Mouse (Mus musculus): ENCODE measurements around the gene Slc28a3. TPM values are rescaled to one million over a fixed set of nuclear protein-coding genes. Genes with fewer than 3 reads are reported as not detected.

The Slc28a3 gene
- not detected in 2 replicates for polyA plus RNA-seq (2012; rRNA removed)

DNA sequence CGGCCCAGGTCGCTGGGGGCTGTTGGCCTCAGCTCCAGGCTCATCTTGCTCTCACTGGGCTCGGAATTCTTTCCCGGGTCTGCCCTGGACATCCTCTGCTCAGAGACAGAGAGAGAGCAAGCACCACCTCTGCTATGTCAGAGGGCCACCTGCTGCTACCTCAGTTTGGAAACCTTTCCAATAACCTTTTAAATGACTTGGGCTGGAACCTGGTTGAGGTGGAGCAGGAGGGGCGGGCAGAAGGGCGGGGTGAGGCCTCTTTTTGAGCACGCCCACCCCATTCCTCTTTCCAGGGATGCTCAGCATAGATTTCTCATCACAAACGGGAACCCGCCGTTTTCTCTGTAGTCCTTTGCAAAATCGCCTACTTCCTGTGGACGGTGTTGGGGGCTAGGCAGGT, at the start of gene Slc28a3:
Slc28a3 (minus strand) TSS at position 162 of the 400 bp plus-strand sequence.
- Histone ChIP-seq H3K36me3 (ENCODE audit: control insufficient read depth, insufficient read depth, low read length) (no peaks in the 10 kb centered on the region), H3K27ac (ENCODE audit: insufficient read depth, low read depth, low read length) (no peak within 1 kb of the TSS), H3K4me1 (ENCODE audit: control insufficient read depth, insufficient read depth, low read length) (no peaks in the 10 kb centered on the region), H3K27me3 (replicated peaks; ENCODE audit: control insufficient read depth, insufficient read depth, low read length) (no peaks in the 10 kb centered on the region), H3K4me3 (ENCODE audit: insufficient read depth, low read depth, low read length) (no peak within 1 kb of the TSS)
- no peak for TF ChIP-seq POLR2A (IDR thresholded peaks at IDR 0.05; ENCODE audit: low read depth, low read length)
- no peak for TF ChIP-seq CTCF (conservative IDR thresholded peaks at IDR 0.05; ENCODE audit: insufficient read depth, insufficient read length, low read depth, low read length)
- DNase-seq = no peak
- WGBS = 11% methylated on average over 12 of the region's 12 CpGs

DNA sequence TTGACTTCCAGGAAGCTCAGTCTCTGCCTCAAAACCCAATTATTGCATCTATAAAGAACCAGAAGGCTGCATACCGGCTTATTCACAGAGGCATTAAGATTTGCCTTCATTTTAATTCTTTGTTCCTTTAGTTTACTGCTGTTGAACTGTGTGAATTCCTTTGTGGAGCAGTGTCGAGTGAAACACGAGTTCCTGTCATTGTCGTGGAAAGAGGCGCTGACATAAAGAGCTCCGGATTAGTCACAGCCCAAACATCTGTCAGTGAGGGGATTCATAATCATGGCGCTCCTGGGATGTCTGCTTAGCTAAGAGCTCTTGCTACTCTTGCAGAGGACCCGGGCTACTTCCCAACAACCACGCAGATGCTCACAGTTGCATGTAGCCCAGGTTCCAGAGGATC, 47.3 kb upstream of the Slc28a3 start:
- DNase-seq = no peak
- Histone ChIP-seq H3K4me3 (ENCODE audit: insufficient read depth, low read depth, low read length) (no peak overlapping the region), H3K4me1 (ENCODE audit: control insufficient read depth, insufficient read depth, low read length) (no peaks in the 10 kb centered on the region), H3K36me3 (ENCODE audit: control insufficient read depth, insufficient read depth, low read length) (no peaks in the 10 kb centered on the region), H3K27ac (ENCODE audit: insufficient read depth, low read depth, low read length) (no peak overlapping the region), H3K27me3 (replicated peaks; ENCODE audit: control insufficient read depth, insufficient read depth, low read length) (no peaks in the 10 kb centered on the region)
- 55% methylated on average over 9 of the region's 9 CpGs for WGBS
- TF ChIP-seq CTCF (conservative IDR thresholded peaks at IDR 0.05; ENCODE audit: insufficient read depth, insufficient read length, low read depth, low read length) (no peak), POLR2A (IDR thresholded peaks at IDR 0.05; ENCODE audit: low read depth, low read length) (no peak)

DNA sequence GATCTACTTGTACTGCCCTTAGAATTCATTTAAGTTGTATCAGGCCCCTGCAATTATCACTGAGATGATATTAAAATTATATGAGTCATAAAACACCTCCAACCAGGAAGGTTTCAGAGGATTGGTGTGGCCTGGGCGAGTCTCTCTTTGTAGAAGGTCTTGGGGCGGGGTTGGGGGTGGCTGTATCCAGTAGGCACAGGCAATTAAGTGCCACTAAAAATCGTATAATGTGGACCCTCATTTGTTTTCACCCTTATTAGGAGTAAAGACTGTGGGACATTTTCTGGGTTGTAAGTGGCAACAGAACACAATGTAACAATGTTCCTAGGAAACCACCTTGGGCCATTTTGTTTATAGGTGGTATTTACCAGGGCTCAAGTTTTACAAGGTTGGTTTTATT, 46.2 kb upstream of the Slc28a3 start:
- no peak for DNase-seq
- Histone ChIP-seq H3K27me3 (replicated peaks; ENCODE audit: control insufficient read depth, insufficient read depth, low read length) (no peaks in the 10 kb centered on the region), H3K4me3 (ENCODE audit: insufficient read depth, low read depth, low read length) (no peak overlapping the region), H3K4me1 (ENCODE audit: control insufficient read depth, insufficient read depth, low read length) (no peaks in the 10 kb centered on the region), H3K36me3 (ENCODE audit: control insufficient read depth, insufficient read depth, low read length) (no peaks in the 10 kb centered on the region), H3K27ac (ENCODE audit: insufficient read depth, low read depth, low read length) (no peak overlapping the region)
- WGBS = 69% methylated on average over 3 of the region's 3 CpGs
- TF ChIP-seq POLR2A (IDR thresholded peaks at IDR 0.05; ENCODE audit: low read depth, low read length) = no peak

DNA sequence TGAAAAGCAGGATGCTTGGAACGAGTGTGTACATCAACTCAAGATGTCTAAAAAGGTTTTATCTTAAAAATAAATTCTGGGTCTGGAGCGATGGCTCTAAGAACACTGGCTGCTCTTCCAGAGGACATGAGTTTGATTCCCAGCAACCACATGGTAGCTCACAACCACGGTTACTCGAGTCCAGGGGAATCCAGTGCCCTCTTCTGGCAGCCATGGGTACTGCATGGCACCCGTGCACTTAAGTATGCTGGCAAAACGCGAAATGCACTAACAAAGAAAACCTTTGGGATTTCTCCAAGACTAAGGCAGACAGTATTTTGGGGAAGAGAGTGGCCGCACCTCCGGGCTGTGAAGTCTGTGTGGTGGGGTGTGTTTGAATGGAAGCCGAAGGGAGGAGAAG, 44.9 kb upstream of the Slc28a3 start:
- Histone ChIP-seq H3K4me1 (ENCODE audit: control insufficient read depth, insufficient read depth, low read length) (no peaks in the 10 kb centered on the region), H3K27me3 (replicated peaks; ENCODE audit: control insufficient read depth, insufficient read depth, low read length) (no peaks in the 10 kb centered on the region), H3K27ac (ENCODE audit: insufficient read depth, low read depth, low read length) (no peak overlapping the region), H3K4me3 (ENCODE audit: insufficient read depth, low read depth, low read length) (no peak overlapping the region), H3K36me3 (ENCODE audit: control insufficient read depth, insufficient read depth, low read length) (no peaks in the 10 kb centered on the region)
- no peak for DNase-seq
- TF ChIP-seq POLR2A (IDR thresholded peaks at IDR 0.05; ENCODE audit: low read depth, low read length) (no peak), CTCF (conservative IDR thresholded peaks at IDR 0.05; ENCODE audit: insufficient read depth, insufficient read length, low read depth, low read length) (peak; percentile 25)
- WGBS = 83% methylated on average over 10 of the region's 10 CpGs

DNA sequence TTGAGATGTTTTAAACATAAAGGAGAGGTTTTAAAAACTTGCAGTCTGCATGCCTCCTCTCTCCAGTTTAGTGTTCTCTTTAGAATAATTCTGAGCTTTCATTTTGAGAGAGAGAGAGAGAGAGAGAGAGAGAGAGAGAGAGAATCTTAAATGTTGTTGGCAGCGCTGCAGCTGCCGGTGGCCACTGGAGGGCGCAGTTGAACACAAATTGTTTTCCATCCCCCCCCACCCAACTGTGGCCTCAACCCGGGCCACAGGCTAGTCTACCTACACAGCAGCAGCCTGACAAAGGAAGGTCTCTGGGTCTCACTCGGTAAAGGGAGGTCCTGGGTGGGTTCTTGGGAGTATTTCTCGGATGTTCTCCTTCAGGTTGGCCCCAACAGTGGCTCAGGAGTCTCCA, 29.7 kb upstream of the Slc28a3 start:
- 10% methylated on average over 6 of the region's 6 CpGs for WGBS
- H3K4me1 ChIP-seq (ENCODE audit: control insufficient read depth, insufficient read depth, low read length) = no peaks in the 10 kb centered on the region
- peak; percentile 53 for TF ChIP-seq CTCF (conservative IDR thresholded peaks at IDR 0.05; ENCODE audit: insufficient read depth, insufficient read length, low read depth, low read length)
- TF ChIP-seq POLR2A (IDR thresholded peaks at IDR 0.05; ENCODE audit: low read depth, low read length) = no peak
- no peak overlapping the region for H3K27ac ChIP-seq (ENCODE audit: insufficient read depth, low read depth, low read length)
- DNase-seq = peak; percentile 6
- no peaks in the 10 kb centered on the region for H3K36me3 ChIP-seq (ENCODE audit: control insufficient read depth, insufficient read depth, low read length)
- H3K4me3 ChIP-seq (ENCODE audit: insufficient read depth, low read depth, low read length) = no peak overlapping the region
- H3K27me3 ChIP-seq (replicated peaks; ENCODE audit: control insufficient read depth, insufficient read depth, low read length) = no peaks in the 10 kb centered on the region

DNA sequence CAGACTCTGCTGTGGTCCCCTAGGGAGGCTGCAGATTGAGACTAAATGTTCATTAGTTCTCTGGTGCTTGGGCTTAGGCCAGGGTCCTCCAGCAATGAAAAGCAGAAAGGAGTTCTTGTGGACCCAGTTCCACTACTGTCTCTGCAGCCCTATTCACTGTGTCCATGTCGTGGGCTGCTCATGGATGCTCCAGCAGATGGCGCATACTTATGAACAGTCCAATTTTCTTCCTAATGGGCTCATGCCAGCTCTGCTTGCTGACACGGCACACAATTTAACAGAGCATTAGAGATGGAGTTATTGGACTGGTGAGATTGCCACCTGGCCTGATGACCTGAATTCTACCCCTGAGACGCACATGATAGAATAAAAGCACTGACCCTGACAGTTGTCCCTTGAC, 28.3 kb upstream of the Slc28a3 start:
- H3K27ac ChIP-seq (ENCODE audit: insufficient read depth, low read depth, low read length) = no peak overlapping the region
- peak; percentile 48 for DNase-seq
- 30% methylated on average over 4 of the region's 4 CpGs for WGBS
- no peaks in the 10 kb centered on the region for H3K27me3 ChIP-seq (replicated peaks; ENCODE audit: control insufficient read depth, insufficient read depth, low read length)
- peak; percentile 58 for TF ChIP-seq CTCF (conservative IDR thresholded peaks at IDR 0.05; ENCODE audit: insufficient read depth, insufficient read length, low read depth, low read length)
- no peak for TF ChIP-seq POLR2A (IDR thresholded peaks at IDR 0.05; ENCODE audit: low read depth, low read length)
- H3K4me3 ChIP-seq (ENCODE audit: insufficient read depth, low read depth, low read length) = no peak overlapping the region
- H3K4me1 ChIP-seq (ENCODE audit: control insufficient read depth, insufficient read depth, low read length) = no peaks in the 10 kb centered on the region
- no peaks in the 10 kb centered on the region for H3K36me3 ChIP-seq (ENCODE audit: control insufficient read depth, insufficient read depth, low read length)

DNA sequence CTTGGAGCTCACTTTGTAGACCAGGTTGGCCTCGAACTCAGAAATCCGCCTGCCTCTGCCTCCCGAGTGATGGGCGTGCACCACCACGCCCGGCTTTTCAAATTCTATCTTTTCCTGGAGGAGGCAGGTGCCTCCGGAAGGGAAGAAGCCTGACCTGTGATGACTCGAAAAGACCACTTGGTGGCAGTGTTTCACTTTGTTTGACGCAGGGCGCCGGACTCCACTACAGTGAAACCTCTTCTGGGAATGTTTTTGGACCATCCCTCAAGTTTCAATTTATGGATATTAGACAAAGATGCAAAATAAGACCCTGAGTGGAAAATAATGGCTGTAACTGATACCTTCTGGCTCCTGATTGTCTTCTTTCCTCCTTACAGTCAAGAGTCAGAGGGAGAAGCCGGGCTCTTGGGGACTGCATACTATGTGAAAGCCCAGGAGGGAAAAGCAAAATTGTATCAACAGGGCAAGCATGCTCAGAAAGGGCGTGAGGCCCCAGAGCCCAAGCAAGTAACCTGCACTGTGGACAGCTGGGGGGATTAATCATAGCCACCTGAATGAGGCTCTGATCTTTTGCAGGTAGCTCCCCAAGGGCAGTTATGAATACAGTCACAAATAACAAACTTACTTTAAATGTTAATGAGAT, 26.8 kb upstream of the Slc28a3 start:
- peak; percentile 79 for TF ChIP-seq CTCF (conservative IDR thresholded peaks at IDR 0.05; ENCODE audit: insufficient read depth, insufficient read length, low read depth, low read length)
- no peak for TF ChIP-seq POLR2A (IDR thresholded peaks at IDR 0.05; ENCODE audit: low read depth, low read length)
- Histone ChIP-seq H3K36me3 (ENCODE audit: control insufficient read depth, insufficient read depth, low read length) (no peaks in the 10 kb centered on the region), H3K4me1 (ENCODE audit: control insufficient read depth, insufficient read depth, low read length) (no peaks in the 10 kb centered on the region), H3K27me3 (replicated peaks; ENCODE audit: control insufficient read depth, insufficient read depth, low read length) (no peaks in the 10 kb centered on the region), H3K27ac (ENCODE audit: insufficient read depth, low read depth, low read length) (no peak overlapping the region), H3K4me3 (ENCODE audit: insufficient read depth, low read depth, low read length) (no peak overlapping the region)
- WGBS = 11% methylated on average over 13 of the region's 13 CpGs
- peak; percentile 59 for DNase-seq
